Mouse (Mus musculus) liver (tissue): ENCODE measurements at regions not wholly inside any gene's neighbourhood (a gene's known extent, or its start where the extent isn't known, plus 50 kb on each side); places are given as distances from the start of the nearest gene placed in this dataset.
"Not testable (repeated sequence)": the region's sequence is repeated elsewhere in the genome, so short reads cannot be mapped to it uniquely, and the experiment has no call there.

ENCODE experiments used
- DNase-seq: peaks from one replicate; pipeline ENCODE4 v3.0.0-alpha.2; 2020; ENCODE audit warnings: mixed read lengths

DNA sequence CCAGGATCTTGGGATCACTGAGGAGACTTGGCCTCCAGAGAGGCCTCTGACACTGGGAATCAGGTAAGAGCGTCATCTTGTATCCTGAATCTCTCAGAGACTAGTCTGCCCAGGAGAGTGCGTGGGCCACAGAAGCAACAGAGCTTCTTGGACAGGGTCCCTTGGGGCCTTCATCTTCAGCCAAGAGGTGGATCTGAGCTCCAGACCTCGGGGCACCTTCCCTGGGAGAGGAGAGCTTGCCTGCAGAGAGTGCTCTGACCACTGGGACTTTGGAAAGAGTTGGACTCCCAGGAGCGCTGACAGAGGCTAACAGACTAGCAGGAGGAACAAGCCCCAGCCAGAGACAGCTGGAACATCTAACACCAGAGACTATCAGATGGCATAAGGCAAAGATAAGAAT, 73.9 kb upstream of the Gm15319 start:
- peak; percentile 2 for DNase-seq

GRCm38 (mm10) chr8:20433236-20433635, 70.2 kb upstream of the Gm15319 start:
- not testable (repeated sequence) for DNase-seq

GRCm38 (mm10) chr8:20429469-20429868, 66.5 kb upstream of the Gm15319 start:
- DNase-seq, result not testable (repeated sequence)

DNA sequence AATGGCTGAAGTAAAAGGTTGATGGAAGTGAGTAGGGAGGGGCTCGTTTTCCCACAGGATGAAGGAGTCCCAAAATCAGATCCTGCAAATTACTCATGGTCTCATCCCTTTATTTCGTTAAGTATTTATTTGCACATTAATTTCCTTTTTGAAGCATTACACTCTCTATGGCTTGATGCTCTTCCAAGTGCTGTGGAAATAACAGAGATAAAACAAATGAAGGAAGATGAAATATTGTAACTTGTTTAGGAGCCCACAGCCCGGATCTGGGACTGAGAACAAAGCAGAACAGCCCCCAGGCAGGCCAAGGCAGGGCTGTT, 61.9 kb upstream of the Gm15319 start:
- not testable (repeated sequence) for DNase-seq

- peak; percentile 95 for DNase-seq
Measured at GRCm38 (mm10) chr8:20424104-20424902, 61.3 kb upstream of the Gm15319 start.

DNA sequence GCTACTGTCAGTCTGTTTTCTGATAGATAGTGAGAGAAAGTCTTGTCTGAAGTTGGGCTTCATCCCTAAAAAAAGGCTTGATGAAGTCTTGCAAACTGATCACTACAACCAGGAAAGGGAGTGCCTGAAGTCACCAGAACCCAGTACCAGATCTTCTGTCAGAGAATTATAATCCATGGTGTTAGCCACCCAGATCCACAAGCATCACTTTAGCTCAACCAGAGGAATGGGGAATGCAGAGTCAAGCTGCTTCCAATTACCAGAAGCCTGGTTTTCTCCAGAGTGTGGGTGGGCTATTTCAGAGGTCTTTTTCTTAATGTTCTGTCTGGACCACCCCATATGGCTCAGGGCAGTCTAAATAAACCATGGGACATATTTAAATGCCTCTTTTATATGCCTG, 57.8 kb upstream of the Gm15319 start:
- not testable (repeated sequence) for DNase-seq
